Mouse (Mus musculus) cerebellum, adult 11 months (tissue): ENCODE data around the gene Cacnb2.
"Not testable (repeated sequence)": the region's sequence is repeated elsewhere in the genome, so short reads cannot be mapped to it uniquely, and the experiment has no call there.

Experiments
- DNase-seq: peaks from one replicate; pipeline ENCODE4 v3.0.0; 2022

Cacnb2 gene

GRCm38 (mm10) chr2:14657205-14657844 lies 54.4 kb downstream of the Cacnb2 start:
- no peak for DNase-seq

- no peak for DNase-seq
Measured at GRCm38 (mm10) chr2:14665213-14665612, 62.3 kb downstream of the Cacnb2 start.

- no peak for DNase-seq
Measured at GRCm38 (mm10) chr2:14672117-14672516, 69.2 kb downstream of the Cacnb2 start.

- DNase-seq, result peak; percentile 9
Measured at GRCm38 (mm10) chr2:14676885-14677516, 74.1 kb downstream of the Cacnb2 start.

- no peak for DNase-seq
Measured at GRCm38 (mm10) chr2:14684231-14684630, 81.3 kb downstream of the Cacnb2 start.

- DNase-seq, result peak; percentile 10
Measured at GRCm38 (mm10) chr2:14702973-14703645, 100.2 kb downstream of the Cacnb2 start.

- no peak for DNase-seq
Measured at GRCm38 (mm10) chr2:14703676-14704075, 100.8 kb downstream of the Cacnb2 start.

- DNase-seq, result no peak
Measured at GRCm38 (mm10) chr2:14710247-14710646, 107.4 kb downstream of the Cacnb2 start.

GRCm38 (mm10) chr2:14711751-14712150 lies 108.9 kb downstream of the Cacnb2 start:
- DNase-seq, result no peak

GRCm38 (mm10) chr2:14713049-14713448 lies 110.2 kb downstream of the Cacnb2 start:
- no peak for DNase-seq

- no peak for DNase-seq
Measured at GRCm38 (mm10) chr2:14716666-14717065, 113.8 kb downstream of the Cacnb2 start.

- no peak for DNase-seq
Measured at GRCm38 (mm10) chr2:14719119-14719718, 116.3 kb downstream of the Cacnb2 start.

GRCm38 (mm10) chr2:14725437-14725836 lies 122.5 kb downstream of the Cacnb2 start:
- no peak for DNase-seq

GRCm38 (mm10) chr2:14726601-14727000 lies 123.7 kb downstream of the Cacnb2 start:
- not testable (repeated sequence) for DNase-seq

- no peak for DNase-seq
Measured at GRCm38 (mm10) chr2:14738927-14739326, 136.0 kb downstream of the Cacnb2 start.

- DNase-seq, result no peak
Measured at GRCm38 (mm10) chr2:14739510-14739909, 136.6 kb downstream of the Cacnb2 start.

GRCm38 (mm10) chr2:14740359-14740758 lies 137.5 kb downstream of the Cacnb2 start:
- DNase-seq, result no peak

GRCm38 (mm10) chr2:14744761-14745160 lies 141.9 kb downstream of the Cacnb2 start:
- no peak for DNase-seq

- DNase-seq, result no peak
Measured at GRCm38 (mm10) chr2:14762846-14763245, 160.0 kb downstream of the Cacnb2 start.

- no peak for DNase-seq
Measured at GRCm38 (mm10) chr2:14763931-14764330, 161.0 kb downstream of the Cacnb2 start.

GRCm38 (mm10) chr2:14769448-14769847 lies 166.6 kb downstream of the Cacnb2 start:
- no peak for DNase-seq

GRCm38 (mm10) chr2:14770635-14771034 lies 167.7 kb downstream of the Cacnb2 start:
- DNase-seq, result no peak

- DNase-seq, result no peak
Measured at GRCm38 (mm10) chr2:14774375-14774774, 171.5 kb downstream of the Cacnb2 start.
